Mouse (Mus musculus) adrenal gland, postnatal 10 days (tissue): ENCODE results near the gene Msh4. TPM values are rescaled to one million over a fixed set of nuclear protein-coding genes. Genes with fewer than 3 reads are reported as not detected.
A peak's percentile ranks its signal among the peaks of the same experiment; 100 is the strongest.
"Not testable (repeated sequence)": the region's sequence is repeated elsewhere in the genome, so short reads cannot be mapped to it uniquely, and the experiment has no call there.

ENCODE experiments used
- DNase-seq: peaks from one replicate; pipeline ENCODE4 v3.0.0; 2021; ENCODE audit warnings: mixed read lengths
- total RNA-seq, 2 experiments: library from RNA; stranded (reverse); gene quantifications; 2 replicates each; pipeline ENCODE4 v1.2.3; 2021

Gene Msh4
- total RNA-seq, 2 experiments from 2014 or later = 0.21 to 0.24 TPM

DNA sequence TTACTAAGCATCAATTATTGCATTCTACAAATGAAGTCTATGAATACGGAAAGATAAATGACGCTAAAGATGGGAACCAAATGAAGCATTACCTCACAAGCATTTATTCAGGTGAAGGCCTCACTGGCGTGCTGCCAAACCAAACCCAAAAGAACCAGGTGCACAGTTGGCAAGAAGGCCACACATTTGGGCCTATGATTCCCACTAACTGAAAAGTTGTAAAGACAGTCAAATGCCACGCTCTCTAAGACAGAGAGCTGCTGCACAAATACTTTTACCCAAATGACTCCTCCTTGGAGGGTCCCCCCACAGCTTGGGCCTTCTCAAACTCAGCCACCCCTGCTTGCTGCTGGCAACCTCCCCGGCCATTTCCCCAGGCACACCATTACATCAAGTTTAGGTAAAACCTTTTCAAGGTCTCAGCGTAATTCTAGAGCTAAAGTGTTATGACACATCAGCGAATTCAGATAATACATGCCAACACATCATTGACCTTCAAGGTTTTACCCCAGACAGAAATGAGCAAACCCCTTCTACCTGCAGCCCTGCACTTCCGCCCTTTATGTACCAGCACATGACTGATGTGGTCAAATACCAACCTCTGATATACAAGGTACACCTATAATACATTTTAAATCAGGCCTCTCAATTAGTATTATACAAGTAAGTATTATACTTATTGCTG is 5.4 kb upstream of the Msh4 start:
- DNase-seq = peak; percentile 25

DNA sequence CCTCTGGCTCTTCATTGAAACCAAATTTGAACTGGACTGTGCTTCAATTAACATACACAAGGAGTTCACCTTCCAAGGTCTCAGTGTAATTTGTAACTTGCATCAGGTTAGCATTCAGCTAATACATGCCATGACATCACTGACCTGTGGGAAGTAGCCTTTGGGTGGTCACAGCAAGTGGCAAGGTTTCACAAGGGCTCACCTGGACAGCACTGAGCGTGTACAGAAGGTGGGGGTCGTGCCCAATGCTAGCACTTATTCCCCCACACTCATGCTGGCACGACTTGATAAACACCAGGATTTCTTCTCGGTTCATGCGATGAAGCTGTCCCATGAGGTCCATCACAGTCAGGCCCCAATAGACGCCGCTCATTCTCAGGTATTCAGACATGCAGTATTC is 4.6 kb upstream of the Msh4 start:
- no peak for DNase-seq

DNA sequence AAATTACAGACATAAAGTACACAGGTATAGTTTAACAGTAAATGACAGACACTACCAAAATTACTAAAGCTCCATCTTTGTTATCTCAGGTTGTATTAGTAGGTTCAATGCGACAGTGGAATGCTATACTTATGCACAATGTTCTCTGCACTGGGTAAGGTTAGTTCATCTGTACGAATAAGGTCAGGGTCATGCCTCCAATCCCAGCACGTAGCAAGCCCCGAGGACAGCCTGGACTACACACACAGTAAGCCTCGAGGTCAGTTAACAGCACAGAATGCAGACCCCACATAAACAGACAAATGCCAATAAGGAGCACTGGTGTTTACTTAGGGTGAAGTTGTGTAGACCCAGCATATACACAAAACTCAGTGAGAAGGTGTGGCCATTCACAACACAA is 3.0 kb upstream of the Msh4 start:
- no peak for DNase-seq

DNA sequence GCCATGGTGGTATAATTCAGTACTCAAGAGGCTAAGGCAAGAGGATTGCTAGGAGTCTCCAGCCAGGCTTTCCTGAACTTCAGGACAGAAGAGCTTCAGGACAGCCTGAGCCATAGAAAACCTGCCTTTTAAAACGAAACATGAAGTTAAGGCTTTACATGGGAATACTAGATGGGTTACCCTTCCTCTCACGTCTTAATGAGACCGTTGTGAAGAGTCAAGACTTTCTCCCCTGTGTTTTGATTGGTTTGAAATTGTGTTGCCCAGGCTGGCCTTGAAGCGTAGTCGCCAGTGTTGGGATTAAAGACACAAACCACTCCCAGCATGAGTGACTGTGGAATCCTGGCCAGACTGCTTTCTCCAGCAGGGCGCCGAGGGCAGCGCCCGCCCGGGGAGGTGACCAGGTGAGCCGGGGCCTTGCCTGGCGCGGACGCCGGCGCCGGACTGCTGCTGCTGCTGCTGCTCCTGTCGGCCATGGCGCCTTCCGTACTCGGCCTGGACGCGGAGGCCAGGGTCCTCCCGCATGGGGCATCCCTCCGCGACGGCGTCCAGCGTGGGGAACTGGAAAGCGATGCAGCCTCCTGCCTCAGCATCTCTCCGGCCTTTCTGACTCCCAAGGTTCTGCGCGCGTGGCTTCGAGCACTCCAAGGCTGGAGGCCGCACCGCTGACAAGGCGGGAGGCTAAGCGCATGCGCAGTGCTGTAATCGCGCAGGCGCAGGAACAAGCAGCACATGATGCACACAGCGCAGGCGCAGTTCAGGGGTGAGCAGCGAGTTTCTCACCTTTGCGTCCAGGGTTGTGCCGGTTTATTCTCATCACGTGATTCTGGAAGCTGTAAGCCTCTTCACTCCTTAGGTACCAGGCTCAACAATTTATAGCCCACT is 445 bp downstream of the Msh4 start:
- DNase-seq = no peak

DNA sequence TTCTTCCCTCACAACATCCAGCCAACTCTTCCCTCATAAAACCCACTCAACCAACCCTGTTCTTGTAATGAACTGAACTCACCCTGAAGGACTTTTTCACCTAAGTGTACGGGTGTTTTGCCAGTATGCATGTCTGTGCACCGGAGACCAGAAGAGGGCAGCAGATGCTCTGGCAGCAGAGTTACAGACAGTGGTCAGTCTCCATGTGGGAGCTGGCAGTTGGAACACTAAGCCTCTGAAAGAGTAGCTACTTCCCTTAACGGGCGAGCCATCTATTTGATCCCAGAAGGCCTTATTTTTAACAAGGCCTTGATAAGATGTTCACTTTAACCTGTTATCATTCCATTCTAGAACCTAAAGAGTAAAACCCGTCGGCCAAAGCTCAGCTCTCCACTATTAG is 1.4 kb downstream of the Msh4 start:
- peak; percentile 63 for DNase-seq

DNA sequence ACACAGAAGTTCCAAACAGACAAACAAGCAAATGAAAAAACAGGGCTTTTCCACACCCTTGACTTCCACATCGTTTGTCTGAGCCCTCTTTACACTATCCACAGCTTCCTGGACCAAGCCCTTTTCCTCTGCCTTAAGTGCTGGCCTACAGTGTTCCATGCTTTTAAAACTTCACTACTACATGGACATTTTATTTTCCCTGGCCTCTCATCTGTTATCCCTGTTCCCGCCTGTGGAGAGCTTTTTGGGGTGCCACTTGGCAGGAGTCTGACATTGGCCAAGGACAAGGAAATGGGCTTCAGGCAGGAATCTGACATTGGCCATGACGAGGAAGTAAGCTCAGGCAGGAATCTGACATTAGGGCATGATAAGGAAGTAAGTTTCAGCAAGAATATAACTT is 3.3 kb downstream of the Msh4 start:
- DNase-seq = no peak

DNA sequence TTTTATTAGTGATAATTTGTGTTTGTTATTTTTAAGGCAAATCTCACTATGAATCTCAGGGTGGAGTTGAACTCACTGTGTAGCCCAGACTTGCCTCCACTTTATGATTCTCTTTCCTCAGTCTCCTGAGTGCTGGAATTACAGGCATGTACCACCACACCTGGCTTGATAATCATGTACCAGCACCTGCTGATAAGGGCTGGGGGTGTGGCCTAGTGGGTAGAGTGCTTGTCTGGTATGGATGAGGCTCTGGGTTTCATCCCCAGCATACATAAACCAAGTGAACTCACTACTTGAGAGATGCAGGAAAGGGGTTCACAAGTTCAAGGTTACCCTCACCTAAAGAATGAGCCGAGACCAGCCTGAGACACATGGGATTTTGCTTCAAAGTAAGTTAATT is 4.0 kb downstream of the Msh4 start:
- DNase-seq = no peak

DNA sequence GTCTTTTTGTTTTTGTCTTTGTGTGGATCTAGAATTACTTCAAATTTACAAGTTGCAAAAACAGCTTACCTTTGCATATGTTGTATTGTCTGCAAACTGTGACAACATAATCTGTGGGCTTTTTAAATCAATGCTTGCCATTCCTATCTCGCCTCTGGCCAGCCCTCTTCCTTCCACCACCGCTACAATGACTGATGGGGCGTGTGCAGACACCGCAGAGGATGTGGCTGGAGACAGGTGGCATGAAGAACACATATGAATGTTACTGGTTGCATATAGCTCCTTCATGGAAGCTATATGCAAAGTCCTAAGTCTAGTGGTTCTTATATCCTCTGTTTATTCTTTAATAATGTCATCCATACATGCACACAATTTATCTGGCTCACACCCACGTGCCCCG is 8.7 kb downstream of the Msh4 start:
- no peak for DNase-seq

DNA sequence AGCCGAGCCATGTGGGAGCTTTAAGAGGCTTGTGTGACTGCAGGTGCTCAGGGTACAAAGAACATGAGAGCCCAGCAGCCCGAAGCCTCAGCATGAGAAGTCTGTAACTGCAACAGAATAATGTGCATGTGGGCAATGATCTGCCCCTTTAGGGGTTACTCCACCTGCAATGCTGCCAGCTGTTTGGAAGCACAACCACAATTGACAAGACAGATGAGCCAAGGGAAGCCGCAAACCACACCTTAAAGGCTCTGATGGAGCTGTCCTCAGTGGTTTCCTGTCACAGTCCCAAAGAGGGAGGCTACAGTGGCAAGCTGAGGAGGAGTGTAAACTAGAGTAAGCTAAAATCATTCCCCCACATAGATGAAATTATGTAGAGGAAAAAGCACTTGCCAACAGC is 10.5 kb downstream of the Msh4 start:
- no peak for DNase-seq

DNA sequence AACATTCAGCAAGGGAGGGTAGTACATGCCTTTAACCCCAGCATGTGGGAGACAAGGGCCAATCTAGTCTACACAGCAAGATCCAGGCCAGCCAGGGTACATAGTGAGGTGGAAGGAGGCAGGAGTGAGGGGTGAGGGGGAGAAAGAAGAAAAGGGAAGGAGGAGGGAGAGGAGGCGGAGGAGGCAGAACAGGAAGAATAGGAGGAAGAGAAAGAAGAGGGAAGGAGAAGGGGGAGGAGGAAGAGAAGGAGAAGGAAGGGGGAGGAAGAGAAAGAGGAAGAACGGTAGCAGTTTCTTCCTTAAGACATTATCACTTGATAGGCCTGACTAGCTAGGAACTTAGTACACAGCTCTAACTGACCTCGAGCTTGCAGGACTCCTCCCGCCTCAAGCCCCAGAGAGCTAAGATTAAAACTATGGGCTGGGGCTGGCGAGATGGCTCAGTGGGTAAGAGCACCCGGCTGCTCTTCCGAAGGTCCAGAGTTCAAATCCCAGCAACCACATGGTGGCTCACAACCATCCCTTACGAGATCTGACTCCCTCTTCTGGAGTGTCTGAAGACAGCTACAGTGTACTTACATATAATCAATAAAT is 16.7 kb downstream of the Msh4 start:
- no peak for DNase-seq

DNA sequence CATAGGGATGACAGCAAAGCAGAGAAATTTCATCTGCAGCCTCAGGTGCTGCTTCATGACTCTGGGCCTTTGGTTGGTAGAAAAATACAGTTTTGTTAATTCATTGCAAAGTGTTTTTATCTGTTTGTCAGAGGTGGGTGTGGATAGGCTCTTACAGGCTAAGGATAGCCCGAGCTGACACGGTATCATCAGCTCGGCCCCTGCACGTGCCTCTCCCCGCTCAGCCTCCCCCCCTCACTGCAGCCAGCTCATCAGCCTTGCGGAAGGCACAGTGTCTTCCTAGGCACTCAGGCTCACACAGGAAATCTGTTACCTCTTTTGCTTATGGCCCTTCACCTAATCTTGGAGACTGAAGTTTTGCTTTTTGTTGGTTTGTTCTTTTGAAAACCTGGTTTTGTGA is 17.8 kb downstream of the Msh4 start:
- DNase-seq = no peak

DNA sequence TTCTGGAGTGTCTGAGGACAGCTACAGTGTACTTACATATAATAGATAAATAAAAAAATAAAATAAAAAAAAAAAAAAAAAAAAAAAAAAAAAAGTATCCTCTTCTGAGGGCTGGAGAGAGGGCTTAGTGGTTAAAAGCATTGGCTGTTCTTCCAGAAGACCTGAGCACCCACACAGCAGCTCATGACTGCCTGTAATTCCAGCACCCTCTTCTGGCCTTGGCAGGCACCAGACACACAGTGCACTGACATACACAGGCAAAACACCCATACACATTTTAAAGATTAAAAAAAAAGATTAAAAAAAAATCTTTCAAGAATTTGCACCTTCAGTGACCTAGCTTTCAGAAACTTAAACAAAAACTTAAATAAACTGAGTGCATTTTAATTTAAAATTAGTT is 19.6 kb downstream of the Msh4 start:
- no peak for DNase-seq

DNA sequence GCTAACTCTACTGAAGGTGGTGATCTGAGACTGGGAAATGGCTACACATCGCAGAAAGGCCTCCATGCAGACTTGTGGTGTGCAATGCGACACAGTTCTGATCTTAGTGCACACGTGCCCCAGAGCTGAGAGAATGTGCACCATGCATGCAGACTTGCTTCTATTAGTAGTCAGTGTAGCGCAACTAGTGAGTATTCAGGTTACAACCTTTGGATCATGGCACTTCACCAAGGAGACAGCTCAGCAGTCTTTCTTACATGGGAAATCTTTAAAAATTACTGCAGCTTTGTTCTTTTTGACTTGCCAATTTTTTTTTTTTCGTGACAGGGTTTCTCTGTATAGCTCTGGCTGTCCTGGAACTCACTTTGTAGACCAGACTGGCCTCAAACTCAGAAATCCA is 34.5 kb downstream of the Msh4 start:
- no peak for DNase-seq

DNA sequence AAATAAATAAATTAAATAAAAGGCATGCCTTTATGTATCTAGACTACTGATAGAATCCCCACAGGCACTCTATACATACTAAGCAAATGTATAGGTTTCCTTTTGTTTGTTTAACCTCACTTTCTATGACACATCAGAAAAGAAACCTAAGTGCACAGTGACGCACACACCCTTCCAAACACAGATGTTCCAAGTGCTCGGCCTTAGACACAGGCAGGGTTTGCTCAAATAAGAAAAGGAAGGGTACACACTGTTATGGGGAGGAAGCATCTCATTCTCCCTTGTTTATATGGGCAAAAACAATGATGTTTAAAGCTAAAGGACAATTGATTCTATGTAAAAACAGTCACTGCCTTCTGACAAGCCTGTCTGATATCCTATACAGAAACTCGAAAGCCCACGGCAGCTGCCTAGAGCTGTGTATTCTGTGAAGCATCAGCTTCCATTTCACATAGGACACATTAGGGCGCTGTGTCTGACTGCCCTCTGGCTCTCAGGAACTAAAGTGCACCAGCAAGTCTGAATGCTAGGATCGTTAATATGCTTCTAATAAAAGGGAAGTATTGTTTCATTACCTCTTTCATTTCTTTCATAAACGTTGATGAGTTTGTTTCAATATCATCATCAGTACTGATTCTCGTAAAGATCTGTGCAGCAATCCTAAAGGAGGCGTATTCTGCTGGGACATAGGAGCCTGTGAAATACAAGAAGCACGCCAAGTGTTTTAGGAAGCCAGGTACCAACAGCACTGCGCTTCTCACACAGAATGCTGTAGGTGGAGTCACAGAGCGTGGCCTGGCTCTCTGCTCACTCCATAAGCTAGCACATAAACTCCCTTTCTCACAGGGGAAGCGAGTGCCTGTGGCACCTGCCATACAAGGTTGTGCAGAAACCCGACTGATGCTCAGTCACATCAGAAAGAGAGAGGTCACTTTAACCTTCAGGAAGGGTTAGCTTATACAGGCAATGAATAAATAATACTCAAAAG is 38.5 kb downstream of the Msh4 start:
- no peak for DNase-seq

DNA sequence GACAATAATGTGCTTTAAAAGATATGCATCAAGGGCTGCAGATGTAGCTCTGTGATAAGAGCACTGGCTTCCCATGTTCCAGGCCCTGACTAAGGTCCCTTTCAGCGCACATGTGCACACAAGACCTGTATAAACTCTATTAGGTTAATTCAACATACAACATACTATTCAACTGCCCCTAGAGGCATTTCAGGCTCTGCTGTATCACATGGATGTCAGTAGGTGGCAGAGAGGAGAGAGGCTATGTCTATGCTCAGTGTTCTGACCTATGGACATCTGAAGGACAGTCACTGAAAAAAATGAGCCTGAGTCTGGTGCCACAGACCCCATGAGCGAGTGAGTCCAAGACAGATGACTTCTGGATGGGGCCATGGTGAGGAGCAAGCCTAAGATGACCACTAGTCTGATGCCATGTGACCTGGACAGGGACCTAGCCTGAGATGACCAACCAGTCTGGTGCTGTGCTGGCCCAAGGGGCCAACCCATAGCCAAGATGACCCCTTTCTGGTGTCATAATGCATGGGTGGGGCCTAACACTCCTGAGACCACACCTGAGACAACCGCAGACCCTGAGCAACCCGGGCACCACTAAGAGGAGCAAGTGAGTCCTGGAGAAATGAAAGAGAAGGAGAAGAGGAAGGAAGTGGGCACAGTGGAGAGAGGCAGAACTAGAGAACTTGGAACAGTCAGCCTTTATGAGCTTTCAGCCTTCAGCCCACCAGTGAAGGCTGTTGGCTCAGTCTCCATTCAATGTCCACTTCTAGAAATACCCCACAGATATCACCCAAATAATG is 41.1 kb downstream of the Msh4 start:
- DNase-seq = no peak

DNA sequence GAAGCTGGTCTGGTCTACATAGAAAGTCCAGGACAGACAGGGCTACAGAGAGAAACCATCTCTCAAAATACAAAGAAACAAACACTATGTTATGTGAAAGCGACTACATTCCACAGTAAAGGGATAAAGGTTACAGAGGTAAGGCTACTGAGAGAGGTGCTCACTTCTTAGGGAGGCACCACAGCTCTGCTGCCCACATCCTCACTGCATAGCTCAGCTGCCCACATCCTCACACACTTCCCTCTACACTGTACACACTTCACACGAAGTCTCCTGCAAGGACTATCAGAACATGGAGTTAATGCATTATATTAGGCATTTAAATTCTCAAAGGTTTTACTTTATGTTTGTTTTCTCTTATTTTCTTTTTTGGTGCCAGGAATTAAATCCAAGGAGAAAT is 42.1 kb downstream of the Msh4 start:
- no peak for DNase-seq

DNA sequence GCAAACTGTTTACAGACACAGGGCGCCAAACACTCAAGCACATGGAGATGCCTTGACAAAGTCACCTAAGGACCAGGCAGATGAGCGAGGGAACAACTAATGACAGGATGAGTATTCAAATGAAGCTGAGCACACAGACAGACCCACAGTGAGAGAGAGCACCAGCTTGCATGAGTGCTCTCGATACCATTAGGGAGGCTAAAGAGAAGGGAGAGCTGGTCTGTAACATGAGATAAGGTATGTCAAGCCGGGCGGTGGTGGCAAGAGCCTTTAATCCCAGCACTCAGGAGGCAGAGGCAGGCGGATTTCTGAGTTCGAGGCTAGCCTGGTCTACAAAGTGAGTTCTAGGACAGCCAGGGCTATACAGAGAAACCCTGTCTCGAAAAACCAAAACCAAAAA is 45.5 kb downstream of the Msh4 start:
- DNase-seq = not testable (repeated sequence)

DNA sequence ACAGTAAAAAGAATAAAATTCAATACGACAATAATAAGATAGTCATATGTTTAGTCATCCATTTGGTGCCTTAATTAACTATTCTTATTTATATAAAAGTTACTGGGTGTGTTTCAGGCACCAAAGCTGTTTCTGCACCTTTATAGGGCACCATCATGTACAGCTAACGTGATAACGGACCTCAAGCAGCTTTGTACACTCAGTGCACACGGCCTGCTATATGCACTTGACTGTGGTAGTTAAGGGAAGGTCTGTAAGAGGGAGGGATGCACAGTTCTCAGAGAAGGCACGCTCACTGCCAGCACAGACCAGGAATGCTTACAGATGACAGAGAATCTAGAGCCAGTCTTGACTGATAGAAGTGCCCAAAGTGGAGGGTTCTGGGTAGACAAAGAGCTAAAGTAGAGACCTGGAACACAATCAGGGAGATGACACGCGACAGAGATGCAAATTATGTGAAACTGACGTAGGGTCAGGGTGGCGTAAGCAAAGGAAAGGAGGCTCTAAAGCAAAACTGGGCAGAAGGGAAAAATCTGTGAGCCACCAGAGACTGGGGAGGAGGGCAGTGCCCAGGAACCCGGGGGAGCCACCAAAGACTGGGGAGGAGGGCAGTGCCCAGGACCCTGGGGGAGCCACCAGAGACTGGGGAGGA is 47.5 kb downstream of the Msh4 start:
- no peak for DNase-seq

DNA sequence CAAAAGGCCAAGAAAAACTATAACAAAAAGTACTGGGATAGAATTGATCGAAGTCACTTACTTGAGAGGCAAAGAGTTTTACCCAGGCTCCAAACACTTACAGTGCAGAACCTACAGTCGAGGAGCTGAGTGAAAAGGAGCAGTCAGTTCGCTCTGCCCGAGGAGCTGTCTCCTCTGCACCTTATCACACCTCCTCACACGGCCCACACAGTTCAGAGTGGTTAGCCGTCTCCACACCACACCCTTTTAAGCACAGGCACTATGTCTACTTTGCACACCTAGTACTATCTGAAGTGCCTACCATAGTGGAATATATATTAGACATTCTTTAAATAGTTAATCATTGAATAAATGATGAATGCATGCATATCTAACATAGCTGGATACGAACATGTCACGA is 53.7 kb downstream of the Msh4 start:
- no peak for DNase-seq

DNA sequence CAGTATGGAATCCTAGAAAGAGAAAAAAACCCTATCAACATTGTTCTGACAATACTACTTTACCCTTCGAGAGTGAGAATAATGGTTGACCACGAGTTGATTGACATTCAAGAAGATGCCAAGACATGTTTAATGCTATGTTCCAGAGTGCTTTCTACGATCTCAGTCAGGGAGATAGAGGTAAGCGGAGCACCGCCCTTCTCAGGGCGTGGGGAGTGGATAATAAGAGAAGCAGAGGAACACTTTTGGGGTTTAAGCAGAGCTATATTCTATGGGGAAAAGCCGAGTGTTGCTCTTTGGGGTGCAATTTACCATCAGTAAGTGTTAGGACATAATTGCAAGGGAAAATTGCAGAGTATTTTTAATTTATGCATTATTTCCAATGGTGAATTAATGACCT is 55.2 kb downstream of the Msh4 start:
- DNase-seq = no peak
